19 mouse cellular contexts compared by ENCODE assay signal in genomic region chr1:93656325-93657024, GRCm38 (mm10). TPM values are rescaled to one million over a fixed set of nuclear protein-coding genes. Genes with fewer than 3 reads are reported as not detected.
DNase-seq lines count a peak whose midpoint lies in the region; ATAC-seq and TF ChIP-seq lines count a peak whose summit lies in the region.
"Had no signal": no experiment of that assay in that cellular context is flagged by ENCODE, and none has a peak within 500 bp of the region (broad histone marks: within the 10 kb centered on the region; RNA-seq: fewer than 3 reads in every experiment).

No protein-coding gene starts in this region.

- H3K9me3 ChIP-seq in intestine, postnatal 0 days (ENCODE audit: control insufficient read depth), result no peaks in the 10 kb centered on the region
- H3K9me3 ChIP-seq: hindbrain, embryonic 12.5 days had no signal

- 53% methylated on average over 7 of the region's 7 CpGs for WGBS in intestine, postnatal 0 days

- H3K4me3 ChIP-seq in intestine, postnatal 0 days (ENCODE audit: low read depth, low read length), result no peak overlapping the region
- H3K4me3 ChIP-seq: embryonic facial prominence, embryonic 13.5 days; hindbrain, embryonic 12.5 days had no signal

- H3K27me3 ChIP-seq in intestine, postnatal 0 days (replicated peaks; ENCODE audit: control insufficient read depth, insufficient read depth, low read length), result no peaks in the 10 kb centered on the region
- H3K27me3 ChIP-seq: embryonic facial prominence, embryonic 13.5 days had no signal

- no peak for TF ChIP-seq CTCF in intestine, postnatal 0 days (IDR thresholded peaks at IDR 0.05; ENCODE audit: low read depth)

- H3K36me3 ChIP-seq in intestine, postnatal 0 days (ENCODE audit: control insufficient read depth, insufficient read depth), result no peaks in the 10 kb centered on the region
- H3K36me3 ChIP-seq: embryonic facial prominence, embryonic 13.5 days; hindbrain, embryonic 12.5 days had no signal

- peak overlapping the region; percentile 37; the same call in 1 of the 2 replicates for H3K27ac ChIP-seq in intestine, postnatal 0 days (ENCODE audit: low read depth, low read length)
- H3K27ac ChIP-seq: embryonic facial prominence, embryonic 13.5 days; hindbrain, embryonic 12.5 days; hindbrain, postnatal 0 days had no signal

- ATAC-seq in intestine, postnatal 0 days, result peak; percentile 73; the same call in 1 of the 2 replicates
- ATAC-seq: forebrain, embryonic 14.5 days; hindbrain, postnatal 0 days had no signal

- DNase-seq in urinary bladder, postnatal 14 days (ENCODE audit: low spot score), result peak; percentile 20
- no peak for DNase-seq in urinary bladder, postnatal 10 days (ENCODE audit: low spot score)
- DNase-seq in MN1 (ENCODE audit: low spot score), result peak; percentile 80
- no peak for DNase-seq in layer of hippocampus, adult 9-10 months (ENCODE audit: low spot score)
- no peak for DNase-seq in embryo, embryonic 10.5 days (ENCODE audit: low spot score)
- no peak for DNase-seq in neural tube, embryonic 10.5 days (ENCODE audit: extremely low spot score, low spot score)
- DNase-seq: adrenal gland, adult 8-10 months; cerebellum, adult 11 months; cerebellum, adult 8-10 months; cerebellum, postnatal 14 days; gastrocnemius, postnatal 14 days; heart, postnatal 10 days; heart, postnatal 4 days; kidney, adult 11 months had no signal

- no peaks in the 10 kb centered on the region for H3K4me1 ChIP-seq in intestine, postnatal 0 days (replicated peaks; ENCODE audit: control insufficient read depth, insufficient read depth, low read length)
- H3K4me1 ChIP-seq: hindbrain, embryonic 12.5 days had no signal

- no peak overlapping the region for H3K9ac ChIP-seq in intestine, postnatal 0 days (ENCODE audit: low read depth, low read length)
- H3K9ac ChIP-seq: embryonic facial prominence, embryonic 13.5 days; hindbrain, embryonic 12.5 days had no signal

- no peak overlapping the region for H3K4me2 ChIP-seq in intestine, postnatal 0 days (replicated peaks; ENCODE audit: low read depth)
- H3K4me2 ChIP-seq: embryonic facial prominence, embryonic 13.5 days; hindbrain, embryonic 12.5 days had no signal

RNA-seq across cellular contexts. Expression of gene Stk25, which starts 2.0 kb away (rescaled TPM):
- polyA plus RNA-seq in intestine, postnatal 0 days (2015; fragmentation: Nextera tagmentation; extraction: Ambion mirVana), result 116 and 121 TPM in 2 replicates

RNA-seq across cellular contexts. Expression of gene Bok, which starts 29.0 kb away (rescaled TPM):
- polyA plus RNA-seq in intestine, postnatal 0 days (2015; fragmentation: Nextera tagmentation; extraction: Ambion mirVana), result 54.4 and 57.2 TPM in 2 replicates

Comparison
In these comparisons a context has a peak if more than half of its experiments do, and no peak if none do; other contexts are left out.
1. DNase-seq: peak in urinary bladder, postnatal 14 days (single experiment) and MN1 (single experiment); none in urinary bladder, postnatal 10 days (single experiment), layer of hippocampus, adult 9-10 months (single experiment), embryo, embryonic 10.5 days (single experiment) and neural tube, embryonic 10.5 days (single experiment).